Mouse (Mus musculus): ENCODE measurements around the gene Bcam.
"Not testable (repeated sequence)": the region's sequence is repeated elsewhere in the genome, so short reads cannot be mapped to it uniquely, and the experiment has no call there.

Bcam gene

DNA sequence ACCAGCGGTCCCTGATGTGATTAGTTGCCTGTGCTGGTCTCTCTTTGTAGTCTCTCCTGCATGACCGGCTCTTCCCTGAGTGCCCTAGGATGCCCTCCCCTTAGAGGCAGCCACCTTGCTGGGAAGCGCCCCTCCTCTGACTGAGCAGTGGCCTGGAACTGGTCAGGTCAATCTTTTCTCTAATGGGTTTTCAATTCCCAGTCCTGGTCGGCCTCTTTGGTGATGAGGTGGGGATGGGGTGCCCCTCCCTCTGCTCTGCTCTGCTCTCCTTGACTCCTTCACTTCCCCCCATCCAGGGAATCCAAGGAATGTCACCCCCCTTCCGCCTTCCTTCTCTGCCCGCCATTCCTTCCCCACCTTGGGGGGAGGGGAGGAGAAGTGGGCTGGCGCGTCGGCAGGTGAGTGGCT lies at the start of gene Bcam:
Gene Bcam, minus strand, starts transcription at position 33 of the 408 bp plus-strand sequence.
- DNase-seq (ENCODE audit: low spot score): no peak

DNA sequence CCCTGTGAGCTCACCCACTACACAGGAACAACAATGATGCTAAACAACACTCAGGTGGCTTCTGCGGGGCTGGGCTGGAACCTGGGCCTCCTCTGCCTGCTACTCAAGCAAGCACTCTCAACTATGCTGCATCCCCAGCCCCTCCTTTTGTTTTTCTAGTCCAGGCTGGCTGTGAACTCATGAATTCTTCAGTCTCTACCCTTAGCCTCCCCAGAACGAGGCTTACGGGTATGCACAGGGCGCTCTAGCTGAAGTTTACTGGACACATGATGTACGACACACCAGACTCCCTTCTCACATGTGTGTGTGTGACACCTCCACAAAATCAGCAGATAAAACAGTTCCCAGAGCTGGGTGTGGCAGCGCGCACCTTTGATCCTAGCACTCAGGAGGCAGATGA lies 48.1 kb upstream of the Bcam start:
- no peak for DNase-seq (ENCODE audit: low spot score)

GRCm38 (mm10) chr7:19818440-19818839 lies 47.6 kb upstream of the Bcam start:
- DNase-seq (ENCODE audit: low spot score): no peak

DNA sequence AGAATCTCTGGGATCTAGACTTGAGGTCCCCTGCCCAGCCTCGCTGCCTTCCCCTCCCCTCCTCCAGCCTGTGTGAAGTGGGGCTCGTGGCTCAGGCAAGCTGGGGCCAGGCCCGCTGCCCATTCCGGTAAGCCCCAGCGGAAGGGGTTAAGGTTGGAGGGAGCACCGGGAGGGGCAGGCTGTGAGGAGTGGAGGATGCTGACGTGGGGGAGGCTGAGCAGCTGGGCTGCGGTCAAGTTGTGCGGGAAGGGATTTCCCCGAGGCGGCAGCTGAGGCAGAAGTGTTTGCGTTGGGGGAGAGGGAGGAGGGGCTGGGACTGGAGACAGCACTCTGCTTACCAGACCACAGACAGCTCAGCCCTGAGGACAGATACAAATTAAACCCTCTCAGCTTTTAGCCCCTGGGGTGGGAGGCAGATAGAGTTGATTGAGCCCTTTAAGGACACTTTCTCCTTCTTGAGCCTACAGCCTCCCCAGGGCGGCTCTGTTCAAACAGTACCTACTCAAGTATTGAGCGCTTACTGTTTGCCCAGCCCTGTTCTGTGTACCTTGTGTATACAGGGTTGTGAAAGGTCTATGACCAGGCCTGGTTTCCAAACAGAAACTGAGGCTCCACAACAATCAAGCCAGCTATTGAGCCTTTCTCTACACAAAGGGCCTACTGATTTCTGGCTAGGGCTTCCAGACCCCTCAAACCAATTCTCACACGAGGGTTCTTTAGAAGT lies 46.7 kb upstream of the Bcam start:
- DNase-seq (ENCODE audit: low spot score): no peak

DNA sequence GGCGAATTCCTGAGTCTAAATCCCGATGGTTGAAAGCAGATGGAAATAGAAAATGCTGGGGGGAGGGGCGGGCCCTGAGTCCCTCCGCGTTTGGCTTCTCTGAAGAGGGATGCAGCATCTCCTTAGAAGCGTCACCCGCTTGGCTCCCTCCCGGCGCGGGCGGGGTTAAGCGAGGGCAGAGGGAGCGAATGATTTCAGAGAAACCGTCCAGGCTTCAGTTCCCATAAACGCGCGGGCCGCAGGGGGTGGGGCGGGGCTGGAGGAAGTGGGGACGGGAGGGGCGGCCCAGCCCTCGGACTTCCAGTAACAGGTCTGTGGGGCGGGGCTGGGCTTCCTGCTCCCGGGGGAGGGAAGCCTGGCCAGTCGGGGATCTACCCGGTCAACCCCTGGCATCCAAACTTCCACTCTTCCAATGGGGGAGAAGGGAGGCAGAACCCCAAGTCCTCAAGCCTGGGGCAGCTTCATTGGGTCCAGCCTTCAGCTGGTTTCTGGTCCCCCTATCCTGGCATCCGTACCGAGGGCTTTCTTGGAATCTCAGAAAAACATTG lies 45.5 kb upstream of the Bcam start:
- DNase-seq (ENCODE audit: low spot score): peak; percentile 77

GRCm38 (mm10) chr7:19815296-19816223 lies 44.7 kb upstream of the Bcam start:
- no peak for DNase-seq (ENCODE audit: low spot score)

DNA sequence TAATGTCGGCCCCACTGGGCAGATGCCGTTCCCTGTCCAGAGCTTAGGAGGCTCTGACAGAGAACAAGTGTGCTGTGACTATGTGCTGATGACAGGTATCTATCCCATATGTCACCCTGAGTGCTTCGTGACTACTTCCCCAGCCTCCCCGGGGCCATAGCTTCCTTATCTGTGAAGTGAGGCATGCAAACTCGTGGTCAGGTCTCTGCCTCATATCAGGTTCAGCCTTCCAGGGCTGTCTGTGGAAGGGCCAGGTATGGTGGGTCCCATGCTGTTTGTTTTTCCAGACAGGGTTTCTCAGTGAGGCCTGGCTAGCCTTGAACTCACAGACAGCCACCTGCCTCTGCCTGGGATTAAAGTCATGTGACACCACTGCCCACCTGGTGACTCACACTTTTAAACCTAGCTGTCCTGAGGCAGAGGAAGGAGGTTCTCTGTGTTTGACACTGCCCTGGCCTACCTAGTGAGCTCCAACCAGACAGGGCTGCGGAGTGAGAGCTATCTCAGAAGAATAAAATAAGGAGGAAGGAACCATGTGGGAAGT lies 42.8 kb upstream of the Bcam start:
- DNase-seq (ENCODE audit: low spot score): no peak

DNA sequence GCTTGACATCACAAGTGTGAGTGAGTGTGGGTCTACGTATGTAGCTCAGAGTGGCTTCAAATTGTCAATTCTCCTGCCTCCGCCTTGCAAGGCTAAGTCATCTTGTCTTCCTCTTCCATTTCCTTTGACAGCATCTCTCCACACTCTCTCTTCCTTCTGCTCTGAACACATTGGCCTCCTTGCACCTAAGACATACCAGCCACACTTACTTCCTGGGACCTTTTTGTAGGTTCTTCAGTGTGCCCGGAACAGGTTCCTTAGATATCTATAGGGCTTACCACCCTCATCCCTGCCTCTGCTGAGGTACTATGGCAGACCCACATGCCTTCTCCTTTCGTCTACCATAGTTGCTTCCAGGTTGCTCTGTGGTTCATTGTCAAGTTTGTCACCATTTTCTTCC lies 42.3 kb upstream of the Bcam start:
- DNase-seq (ENCODE audit: low spot score): no peak

DNA sequence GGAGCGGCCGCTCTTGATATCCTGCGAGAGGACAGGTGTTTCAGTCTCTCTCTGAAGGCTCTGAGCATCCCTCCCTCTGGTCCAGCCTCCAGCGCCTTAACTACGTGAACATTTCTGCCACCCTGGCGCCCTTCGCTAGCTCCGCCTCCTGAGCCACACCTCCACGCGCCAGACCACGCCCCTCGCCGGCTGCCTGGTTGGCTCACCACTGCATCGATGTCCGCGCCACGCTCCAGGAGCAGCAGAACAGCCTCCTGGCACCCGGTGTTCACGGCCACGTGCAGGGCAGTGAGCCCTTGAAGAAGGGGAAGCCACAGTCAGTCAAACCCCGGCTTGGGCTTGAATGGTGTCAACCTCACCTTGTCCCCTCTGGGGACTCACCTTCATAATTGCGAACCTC lies 40.3 kb upstream of the Bcam start:
- peak; percentile 32 for DNase-seq (ENCODE audit: low spot score)

DNA sequence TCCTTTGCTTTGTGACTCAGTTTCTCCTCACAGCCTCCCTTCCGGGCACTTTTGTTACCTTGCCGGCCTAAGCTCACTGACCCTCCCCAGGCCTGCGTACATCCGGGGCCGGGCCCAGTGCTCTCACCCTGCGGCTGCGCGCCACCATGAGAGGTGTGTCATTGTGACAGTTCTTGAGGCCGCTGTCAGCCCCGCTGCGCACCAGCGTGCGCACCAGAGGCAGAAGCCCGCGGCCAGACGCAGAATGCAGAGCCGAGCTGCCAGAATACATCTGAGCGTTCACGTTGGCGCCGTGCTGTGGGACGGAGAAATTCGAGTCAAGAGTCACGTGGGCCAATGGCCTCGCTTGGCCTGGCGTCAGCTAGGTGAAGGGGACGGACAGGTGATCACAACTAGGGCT lies 38.6 kb upstream of the Bcam start:
- DNase-seq (ENCODE audit: low spot score): no peak

DNA sequence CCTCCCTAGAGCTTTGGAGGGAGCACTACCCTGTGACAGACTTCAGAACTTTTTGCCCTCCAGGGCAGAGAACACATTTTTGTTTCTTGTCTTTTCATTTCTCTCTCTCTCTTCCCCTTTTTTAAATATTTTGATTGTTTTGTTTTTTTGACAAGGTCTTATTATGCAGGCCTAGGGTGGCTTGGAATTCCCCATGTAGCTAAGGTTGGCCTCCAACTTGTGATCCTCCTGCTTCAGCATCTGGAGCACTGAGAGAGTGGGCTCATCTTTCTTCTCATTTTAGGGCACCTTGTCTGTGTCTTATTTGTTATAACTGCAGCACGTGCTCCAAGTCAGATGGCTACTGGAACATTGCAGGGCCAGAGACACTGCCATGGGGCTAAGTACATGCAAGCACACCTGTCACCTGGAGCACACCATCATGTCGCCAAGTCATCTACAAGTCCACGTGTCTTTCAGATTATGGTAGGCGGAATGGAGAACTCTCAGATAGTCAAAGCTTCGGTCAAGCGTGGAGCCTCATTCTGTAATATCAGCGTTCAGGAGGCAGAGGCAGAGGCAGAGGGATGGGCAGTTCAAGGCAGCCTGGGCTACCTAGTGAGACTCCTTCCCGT lies 35.6 kb upstream of the Bcam start:
- no peak for DNase-seq (ENCODE audit: low spot score)

DNA sequence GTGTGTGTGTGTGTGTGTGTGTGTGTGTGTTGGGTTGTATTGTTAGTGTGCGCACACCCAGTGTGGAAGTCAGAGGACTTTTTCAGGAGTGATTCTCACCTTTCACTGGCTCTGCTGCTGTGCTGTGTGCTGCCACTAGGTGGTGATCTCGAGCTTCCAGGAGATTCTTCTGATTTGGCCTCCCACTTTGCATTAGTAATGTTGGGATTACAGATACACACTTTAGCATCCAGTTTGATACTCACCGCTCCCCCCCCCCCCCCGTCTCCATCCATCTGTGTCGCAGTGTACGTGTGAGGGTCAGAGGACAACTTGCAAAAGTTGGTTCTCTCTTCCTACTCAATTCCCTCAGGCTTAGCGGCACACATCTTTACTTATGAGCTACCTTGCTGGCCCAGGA lies 32.2 kb upstream of the Bcam start:
- peak; percentile 73 for DNase-seq (ENCODE audit: low spot score)

DNA sequence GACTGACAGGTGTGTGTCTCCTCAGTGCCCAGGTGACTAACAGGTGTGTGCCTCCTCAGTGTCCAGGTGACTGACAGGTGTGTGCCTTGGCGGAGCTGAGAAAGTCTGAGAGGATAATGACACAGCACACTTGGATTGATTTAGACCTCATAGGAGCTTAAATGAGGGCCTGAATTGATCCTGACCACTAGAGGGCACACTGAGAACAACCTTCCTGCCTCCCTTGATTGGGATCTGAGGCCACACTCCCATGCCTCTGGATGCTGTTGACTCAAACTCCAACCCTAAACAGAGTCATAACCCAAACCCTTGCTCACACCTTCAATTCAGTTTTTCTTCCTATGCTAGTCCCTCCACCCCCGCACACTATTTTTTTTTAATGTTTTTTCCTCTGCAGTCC lies 29.9 kb upstream of the Bcam start:
- peak; percentile 65 for DNase-seq (ENCODE audit: low spot score)

DNA sequence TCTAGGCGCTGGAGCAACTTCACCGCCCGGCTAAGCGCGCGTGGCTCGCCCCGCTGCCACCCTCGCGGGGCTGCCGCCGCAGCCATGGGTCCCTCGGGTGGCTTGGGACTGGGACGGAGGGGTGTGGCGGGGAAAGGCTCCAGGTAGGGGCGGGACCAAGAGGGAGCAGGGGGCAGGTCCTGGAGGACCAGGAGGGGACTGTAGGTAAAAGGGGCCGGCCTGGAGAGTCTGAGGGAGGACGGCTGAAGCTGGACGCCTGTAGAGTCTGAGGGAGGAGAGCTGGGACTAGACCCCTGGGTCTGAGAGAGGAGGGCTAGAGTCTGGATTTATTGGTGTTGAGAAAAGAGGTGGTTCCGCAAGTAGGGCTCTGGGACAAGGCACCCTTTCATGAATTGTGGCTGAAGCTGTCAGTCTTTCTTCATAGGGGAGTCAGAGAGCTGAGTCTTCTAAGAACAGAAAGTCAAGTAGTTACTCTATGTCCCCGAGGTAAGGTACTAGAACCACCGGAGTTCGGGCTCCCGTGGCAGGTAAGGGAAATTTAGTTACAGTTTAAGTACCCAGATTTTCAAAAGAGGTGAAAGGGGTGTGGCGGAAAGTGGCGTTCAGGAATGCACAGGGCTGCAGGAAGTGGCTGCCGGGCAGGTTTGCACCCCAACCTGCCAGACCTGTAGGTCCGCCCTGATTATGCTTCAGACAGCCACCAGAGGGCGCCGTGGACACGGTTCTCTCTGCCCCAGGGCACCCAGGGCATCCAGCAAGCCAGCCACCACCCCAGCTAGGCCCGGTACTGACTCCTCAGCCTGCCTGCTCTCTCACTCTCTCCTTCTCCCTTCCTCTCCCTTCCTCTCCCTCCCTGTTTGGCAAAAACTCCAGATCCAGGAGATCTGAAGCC lies 26.1 kb upstream of the Bcam start, which contains the start of gene Cblc:
Gene Cblc, minus strand, starts transcription at position 113 of the 892 bp plus-strand sequence.
- peak; percentile 45 for DNase-seq (ENCODE audit: low spot score)

DNA sequence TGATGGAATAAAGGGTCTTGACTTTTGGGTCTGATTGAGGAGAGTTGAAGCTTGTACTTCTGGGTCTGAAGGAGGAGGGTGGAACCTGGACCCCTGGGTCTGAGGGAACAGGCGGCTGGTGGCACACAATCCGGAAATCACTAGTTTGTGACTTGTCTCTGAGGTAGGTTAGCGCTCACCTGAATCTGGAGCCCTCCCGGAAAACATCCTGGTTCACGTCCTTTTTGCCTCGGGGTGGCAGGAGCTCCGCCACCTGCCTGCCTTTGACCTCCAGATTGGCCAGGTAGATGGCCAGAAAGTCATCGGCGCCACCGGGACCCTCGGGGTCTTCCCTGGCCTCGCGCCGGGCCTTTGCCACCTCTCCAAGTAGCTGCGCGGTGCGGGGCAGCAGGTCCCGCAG lies 25.4 kb upstream of the Bcam start:
- DNase-seq (ENCODE audit: low spot score): no peak

DNA sequence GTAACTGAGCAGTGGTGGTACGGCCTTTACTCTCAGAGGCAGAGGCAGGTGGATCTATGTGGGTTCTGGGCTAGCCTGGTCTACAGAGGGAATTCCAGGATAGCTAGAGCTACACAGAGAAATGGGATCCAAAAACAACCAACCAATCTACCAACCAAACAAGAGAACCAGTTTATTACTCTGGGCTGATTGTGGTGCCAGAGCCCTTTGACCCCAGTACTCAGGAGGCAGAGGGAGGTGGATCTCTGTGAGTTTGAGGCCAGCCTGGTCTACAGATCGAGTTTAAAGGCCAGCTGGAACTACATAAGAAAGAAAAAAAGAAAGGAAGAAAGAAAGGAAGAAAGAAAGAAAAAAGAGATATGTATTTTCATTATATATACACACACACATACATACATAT lies 24.4 kb upstream of the Bcam start:
- DNase-seq (ENCODE audit: low spot score): no peak

DNA sequence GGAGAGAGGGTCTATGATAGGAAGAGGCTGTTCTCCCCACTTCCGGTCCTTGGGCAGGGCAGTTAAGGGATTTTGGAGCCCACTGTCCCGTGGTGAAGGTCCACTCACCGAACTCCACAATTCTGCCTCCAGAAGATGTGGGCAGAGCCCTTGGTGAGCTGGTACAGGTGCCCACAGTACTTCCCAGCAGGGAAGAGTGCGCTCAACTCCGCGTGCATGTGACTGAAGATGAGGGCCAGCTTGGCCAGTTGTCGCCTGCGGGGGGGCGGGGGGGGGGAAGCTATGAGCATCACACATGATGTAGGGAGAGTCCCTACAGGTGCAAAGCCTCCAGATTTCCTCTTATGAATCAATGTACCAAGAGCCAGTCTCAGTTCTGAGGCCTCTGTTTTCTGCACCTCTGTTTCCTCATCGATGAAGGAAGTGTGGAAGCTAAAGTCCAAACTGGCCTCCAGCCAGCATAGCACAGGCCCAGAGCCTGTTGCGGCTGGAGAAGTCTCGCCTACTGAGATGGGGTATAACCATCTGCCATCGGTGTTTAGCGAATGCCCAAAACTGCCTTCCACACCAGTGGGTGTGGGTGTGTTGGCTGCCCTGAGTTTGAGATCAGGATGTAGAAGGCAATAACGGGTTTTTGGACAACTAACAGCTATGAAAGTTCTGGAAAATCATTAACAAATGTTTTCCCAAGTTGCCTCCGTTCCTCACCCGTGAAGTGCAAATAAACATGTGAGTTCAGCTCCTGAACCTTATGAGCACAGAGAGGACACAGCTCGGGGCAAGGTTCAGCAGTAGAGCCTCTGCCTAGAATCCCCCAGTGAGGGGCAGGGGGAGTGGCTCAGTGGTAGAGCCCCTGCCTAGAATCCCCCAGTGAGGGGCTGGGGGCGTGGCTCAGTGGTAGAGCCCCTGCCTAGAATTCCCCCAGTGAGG lies 22.1 kb upstream of the Bcam start:
- DNase-seq (ENCODE audit: low spot score): no peak

DNA sequence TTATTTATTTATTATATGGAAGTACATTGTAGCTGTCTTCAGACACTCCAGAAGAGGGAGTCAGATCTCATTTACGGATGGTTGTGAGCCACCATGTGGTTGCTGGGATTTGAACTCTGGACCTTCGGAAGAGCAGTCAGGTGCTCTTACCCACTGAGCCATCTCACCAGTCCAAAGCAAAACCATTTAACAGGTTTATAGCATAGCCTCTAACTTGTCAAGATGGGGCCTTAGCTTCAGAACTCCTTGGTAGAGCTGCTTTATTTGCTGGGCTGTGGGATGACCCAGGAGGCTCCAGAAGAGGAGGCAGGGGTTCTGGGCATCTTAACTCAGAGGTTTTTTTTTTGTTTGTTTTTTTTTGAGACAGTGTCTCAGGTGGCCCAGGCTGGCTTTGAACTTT lies 20.7 kb upstream of the Bcam start:
- DNase-seq (ENCODE audit: low spot score): not testable (repeated sequence)

- DNase-seq (ENCODE audit: low spot score): peak; percentile 85
These were observed 19.1 kb upstream of the Bcam start for GRCm38 (mm10) chr7:19789904-19790347.

- DNase-seq (ENCODE audit: low spot score): no peak
These were observed 15.2 kb upstream of the Bcam start for GRCm38 (mm10) chr7:19785874-19786458.
